Mouse (Mus musculus): Measurements from ENCODE around the gene Kifc5b. TPM values are rescaled to one million over a fixed set of nuclear protein-coding genes. Genes with fewer than 3 reads are reported as not detected.

The Kifc5b gene
- 15.4 TPM for polyA plus RNA-seq (2012; fragmentation: generic; extraction: Trizol)

DNA sequence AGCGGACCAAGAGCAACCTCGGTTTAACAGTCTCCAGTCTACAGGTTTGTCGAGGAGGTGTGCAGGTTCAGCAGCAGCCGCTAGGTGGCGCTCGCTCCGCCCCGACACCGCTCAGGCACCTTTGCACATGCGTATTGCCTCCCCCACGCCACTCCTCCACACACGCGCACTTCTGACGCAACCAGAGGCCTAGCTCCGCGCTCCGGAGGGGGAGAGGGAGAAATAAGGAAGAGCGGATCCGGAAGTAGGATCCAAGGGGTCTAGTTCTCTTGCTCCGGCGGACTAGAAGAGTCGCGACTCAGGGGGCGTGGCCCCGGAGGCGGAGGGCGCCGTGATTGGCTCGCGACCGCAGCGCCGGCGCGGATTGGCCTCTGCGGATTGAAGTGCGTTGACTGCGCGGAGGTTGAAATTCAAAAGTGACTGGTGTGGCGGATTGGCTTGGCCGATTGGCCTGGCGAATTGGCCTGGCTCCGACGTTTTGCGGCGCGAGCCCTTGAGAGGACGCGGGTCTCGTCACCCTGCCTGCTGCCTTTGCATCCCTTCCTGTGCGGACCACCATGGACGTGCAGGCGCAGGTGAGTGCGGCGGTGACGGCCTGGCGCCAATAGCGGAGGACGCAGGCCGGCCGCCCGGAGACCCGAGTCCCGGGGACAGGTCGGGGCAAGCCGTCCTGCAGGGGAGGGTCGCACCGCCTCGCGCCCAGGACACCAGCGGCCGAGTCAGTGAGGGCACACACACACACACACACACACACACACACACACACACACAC is at the start of gene Kifc5b:
Kifc5b (plus strand) TSS at position 381 of the 772 bp plus-strand sequence.
- Histone ChIP-seq H3K79me2 (ENCODE audit: control insufficient read depth, insufficient read depth) (peaks cover 30% of the 10 kb centered on the region), H3K36me3 (ENCODE audit: control insufficient read depth, insufficient read depth) (no peaks in the 10 kb centered on the region), H3ac (ENCODE audit: control insufficient read depth, insufficient read length) (peak within 1 kb of the TSS; percentile 28), H3K27me3 (ENCODE audit: control insufficient read depth, insufficient read depth, insufficient read length) (no peaks in the 10 kb centered on the region), H3K4me2 (ENCODE audit: low read depth) (peak within 1 kb of the TSS; percentile 85), H3K4me3 (peak within 1 kb of the TSS; percentile 52)
- TF ChIP-seq MYOG (IDR thresholded peaks at IDR 0.05; ENCODE audit: control insufficient read depth in 1 of 3, insufficient read depth in 1 of 3, insufficient read length in 2 of 3, low read depth in 2 of 3) = peak in 1 of 3 experiments; percentile 60
- no peak for TF ChIP-seq TCF3 (IDR thresholded peaks at IDR 0.05; ENCODE audit: insufficient read length, low read depth)
- peak; percentile 93 for TF ChIP-seq CEBPB (IDR thresholded peaks at IDR 0.05; ENCODE audit: insufficient read depth, poor library complexity, severe bottlenecking)
- no peak for TF ChIP-seq REST (IDR thresholded peaks at IDR 0.05; ENCODE audit: insufficient read depth, insufficient read length)
- TF ChIP-seq TCF12 (IDR thresholded peaks at IDR 0.05; ENCODE audit: insufficient read depth, poor library complexity, severe bottlenecking) = no peak
- no peak for TF ChIP-seq USF1 (IDR thresholded peaks at IDR 0.05; ENCODE audit: low read depth)
- peak; percentile 93 for TF ChIP-seq MAX (IDR thresholded peaks at IDR 0.05; ENCODE audit: low read depth)
- peak; percentile 72 for TF ChIP-seq POLR2AphosphoS2 (IDR thresholded peaks at IDR 0.05; ENCODE audit: insufficient read length, low read depth)
- TF ChIP-seq E2F4 (IDR thresholded peaks at IDR 0.05; ENCODE audit: insufficient read depth) = peak; percentile 89
- TF ChIP-seq MYOD1 (IDR thresholded peaks at IDR 0.05; ENCODE audit: control insufficient read depth in 1 of 3, insufficient read length in 2 of 3, low read depth in 2 of 3) = peak in 2 of 3 experiments; percentile 19 to 25
- peak; percentile 57 for TF ChIP-seq SRF (IDR thresholded peaks at IDR 0.05; ENCODE audit: control insufficient read depth, insufficient read length, low read depth)
- TF ChIP-seq POLR2A (IDR thresholded peaks at IDR 0.05; ENCODE audit: insufficient read length, low read depth) = peak; percentile 78

- Histone ChIP-seq H3K27me3 (ENCODE audit: control insufficient read depth, insufficient read depth, insufficient read length) (no peaks in the 10 kb centered on the region), H3K79me2 (ENCODE audit: control insufficient read depth, insufficient read depth) (no peaks in the 10 kb centered on the region), H3K4me2 (ENCODE audit: low read depth) (no peak overlapping the region), H3ac (ENCODE audit: control insufficient read depth, insufficient read length) (no peak overlapping the region), H3K36me3 (ENCODE audit: control insufficient read depth, insufficient read depth) (no peaks in the 10 kb centered on the region), H3K4me3 (no peak overlapping the region)
- no peak for TF ChIP-seq USF1 (IDR thresholded peaks at IDR 0.05; ENCODE audit: low read depth)
- TF ChIP-seq MYOD1 (IDR thresholded peaks at IDR 0.05; ENCODE audit: control insufficient read depth in 1 of 3, insufficient read length in 2 of 3, low read depth in 2 of 3) = peak in 1 of 3 experiments; percentile 14
Observed at GRCm38 (mm10) chr17:26868756-26869155, 48.1 kb upstream of the Kifc5b start.

DNA sequence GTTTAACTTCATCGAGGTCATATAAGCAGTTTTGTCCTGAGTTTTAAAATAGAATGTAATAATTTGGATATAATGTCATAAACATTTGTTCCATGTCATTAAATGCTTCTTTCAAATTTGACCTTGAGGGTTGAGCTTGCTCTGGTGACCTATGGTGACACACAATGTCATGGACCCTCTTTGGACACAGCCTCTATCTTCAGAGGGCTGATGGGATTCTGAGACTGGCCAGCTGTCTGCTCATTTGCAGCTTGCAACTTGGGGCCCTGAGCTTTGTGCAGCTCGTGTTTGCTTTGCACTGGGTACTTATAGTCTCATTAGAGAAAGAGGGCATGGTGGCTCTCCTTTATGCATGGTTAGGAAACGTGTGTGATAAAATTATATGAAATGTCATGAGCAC is 44.0 kb upstream of the Kifc5b start:
- Histone ChIP-seq H3K4me3 (no peak overlapping the region), H3ac (ENCODE audit: control insufficient read depth, insufficient read length) (no peak overlapping the region), H3K27me3 (ENCODE audit: control insufficient read depth, insufficient read depth, insufficient read length) (no peaks in the 10 kb centered on the region), H3K79me2 (ENCODE audit: control insufficient read depth, insufficient read depth) (no peaks in the 10 kb centered on the region), H3K36me3 (ENCODE audit: control insufficient read depth, insufficient read depth) (no peaks in the 10 kb centered on the region), H3K4me2 (ENCODE audit: low read depth) (no peak overlapping the region)
- TF ChIP-seq POLR2A (IDR thresholded peaks at IDR 0.05; ENCODE audit: insufficient read length, low read depth) (no peak), POLR2AphosphoS2 (IDR thresholded peaks at IDR 0.05; ENCODE audit: insufficient read length, low read depth) (no peak), MYOD1 (IDR thresholded peaks at IDR 0.05; ENCODE audit: control insufficient read depth in 1 of 3, insufficient read length in 2 of 3, low read depth in 2 of 3) (no peak), TCF12 (IDR thresholded peaks at IDR 0.05; ENCODE audit: insufficient read depth, poor library complexity, severe bottlenecking) (no peak), REST (IDR thresholded peaks at IDR 0.05; ENCODE audit: insufficient read depth, insufficient read length) (no peak), MAX (IDR thresholded peaks at IDR 0.05; ENCODE audit: low read depth) (no peak), CEBPB (IDR thresholded peaks at IDR 0.05; ENCODE audit: insufficient read depth, poor library complexity, severe bottlenecking) (no peak), TCF3 (IDR thresholded peaks at IDR 0.05; ENCODE audit: insufficient read length, low read depth) (no peak), SRF (IDR thresholded peaks at IDR 0.05; ENCODE audit: control insufficient read depth, insufficient read length, low read depth) (no peak), MYOG (IDR thresholded peaks at IDR 0.05; ENCODE audit: control insufficient read depth in 1 of 3, insufficient read depth in 1 of 3, insufficient read length in 2 of 3, low read depth in 2 of 3) (no peak), USF1 (IDR thresholded peaks at IDR 0.05; ENCODE audit: low read depth) (no peak), E2F4 (IDR thresholded peaks at IDR 0.05; ENCODE audit: insufficient read depth) (no peak)

DNA sequence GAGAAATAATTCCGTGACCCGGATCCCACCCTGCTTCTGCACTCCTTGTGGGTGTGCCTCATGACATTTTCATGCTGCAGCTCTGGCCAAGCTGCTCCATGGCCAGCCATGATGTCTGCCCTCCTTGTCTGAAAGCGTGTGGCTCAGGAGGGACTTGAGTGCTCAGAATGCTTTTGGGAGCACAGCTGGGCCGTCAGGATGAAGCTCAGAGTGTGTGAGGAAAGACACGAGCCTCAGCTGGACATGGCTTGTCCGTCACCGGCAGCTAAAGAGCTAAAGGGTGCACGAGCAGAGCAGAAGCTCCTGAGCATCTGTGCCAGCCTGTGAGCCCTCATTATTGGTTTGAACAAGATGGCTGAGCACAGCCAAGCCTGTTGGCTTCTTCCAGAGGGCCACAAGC is 43.4 kb upstream of the Kifc5b start:
- no peak overlapping the region for H3K4me2 ChIP-seq (ENCODE audit: low read depth)
- H3ac ChIP-seq (ENCODE audit: control insufficient read depth, insufficient read length) = no peak overlapping the region
- H3K4me3 ChIP-seq = no peak overlapping the region
- TF ChIP-seq POLR2AphosphoS2 (IDR thresholded peaks at IDR 0.05; ENCODE audit: insufficient read length, low read depth) (no peak), MYOD1 (IDR thresholded peaks at IDR 0.05; ENCODE audit: control insufficient read depth in 1 of 3, insufficient read length in 2 of 3, low read depth in 2 of 3) (no peak), MAX (IDR thresholded peaks at IDR 0.05; ENCODE audit: low read depth) (no peak), CEBPB (IDR thresholded peaks at IDR 0.05; ENCODE audit: insufficient read depth, poor library complexity, severe bottlenecking) (no peak), REST (IDR thresholded peaks at IDR 0.05; ENCODE audit: insufficient read depth, insufficient read length) (no peak), SRF (IDR thresholded peaks at IDR 0.05; ENCODE audit: control insufficient read depth, insufficient read length, low read depth) (no peak), POLR2A (IDR thresholded peaks at IDR 0.05; ENCODE audit: insufficient read length, low read depth) (no peak), TCF3 (IDR thresholded peaks at IDR 0.05; ENCODE audit: insufficient read length, low read depth) (no peak), MYOG (IDR thresholded peaks at IDR 0.05; ENCODE audit: control insufficient read depth in 1 of 3, insufficient read depth in 1 of 3, insufficient read length in 2 of 3, low read depth in 2 of 3) (no peak), USF1 (IDR thresholded peaks at IDR 0.05; ENCODE audit: low read depth) (no peak), TCF12 (IDR thresholded peaks at IDR 0.05; ENCODE audit: insufficient read depth, poor library complexity, severe bottlenecking) (no peak), E2F4 (IDR thresholded peaks at IDR 0.05; ENCODE audit: insufficient read depth) (no peak)
- no peaks in the 10 kb centered on the region for H3K27me3 ChIP-seq (ENCODE audit: control insufficient read depth, insufficient read depth, insufficient read length)
- no peaks in the 10 kb centered on the region for H3K79me2 ChIP-seq (ENCODE audit: control insufficient read depth, insufficient read depth)
- no peaks in the 10 kb centered on the region for H3K36me3 ChIP-seq (ENCODE audit: control insufficient read depth, insufficient read depth)
